Mouse (Mus musculus): ENCODE measurements around the gene Cacng8.

- TF ChIP-seq CTCF (IDR thresholded peaks at IDR 0.05; ENCODE audit: extremely low read depth, insufficient read depth, insufficient read length, insufficient replicate concordance) = no peak
- no peak for TF ChIP-seq POLR2A (IDR thresholded peaks at IDR 0.05; ENCODE audit: low read depth, low read length)
These were observed 35.6 kb upstream of the Cacng8 start for GRCm38 (mm10) chr7:3354850-3355249.
